Mouse (Mus musculus): Measurements from ENCODE around the gene Vtcn1.

Gene Vtcn1

GRCm38 (mm10) chr3:100922506-100923375, 97.5 kb downstream of the Vtcn1 start:
- peak in 1 of 2 experiments; percentile 17 for DNase-seq

- DNase-seq: no peak
Measured at GRCm38 (mm10) chr3:100924065-100924732, 98.9 kb downstream of the Vtcn1 start.

- DNase-seq: no peak
Measured at GRCm38 (mm10) chr3:100925176-100925575, 99.9 kb downstream of the Vtcn1 start.

- no peak for DNase-seq
Measured at GRCm38 (mm10) chr3:100931332-100932076, 106.2 kb downstream of the Vtcn1 start.

- DNase-seq: no peak
Measured at GRCm38 (mm10) chr3:100932077-100932944, 107.1 kb downstream of the Vtcn1 start.

GRCm38 (mm10) chr3:100935521-100935920, 110.3 kb downstream of the Vtcn1 start:
- DNase-seq: no peak

GRCm38 (mm10) chr3:100936201-100936600, 110.9 kb downstream of the Vtcn1 start:
- no peak for DNase-seq

- DNase-seq: peak; percentile 17 to 39
Measured at GRCm38 (mm10) chr3:100938211-100938610, 113.0 kb downstream of the Vtcn1 start.

GRCm38 (mm10) chr3:100940496-100941037, 115.3 kb downstream of the Vtcn1 start:
- DNase-seq: peak; percentile 16 to 28
